Mouse (Mus musculus): ENCODE data around the gene Ptprd. TPM values are rescaled to one million over a fixed set of nuclear protein-coding genes. Genes with fewer than 3 reads are reported as not detected.
A peak's percentile ranks its signal among the peaks of the same experiment; 100 is the strongest.

Gene Ptprd
- polyA plus RNA-seq, 1 experiment = 118 TPM

- DNase-seq (ENCODE audit: low read depth) = no peak
Observed at GRCm38 (mm10) chr4:76415624-76416023, 1796.1 kb downstream of the Ptprd start.

GRCm38 (mm10) chr4:76414591-76414990 is 1797.2 kb downstream of the Ptprd start:
- no peak for DNase-seq (ENCODE audit: low read depth)

More at GRCm38 (mm10) chr4:76415624-76416023, 1796.1 kb downstream of the Ptprd start:
- no peak for TF ChIP-seq CTCF (IDR thresholded peaks at IDR 0.05; ENCODE audit: borderline replicate concordance, extremely low read depth, insufficient read depth, insufficient read length)
- TF ChIP-seq POLR2A (IDR thresholded peaks at IDR 0.05; ENCODE audit: borderline replicate concordance, extremely low read depth, insufficient read depth, insufficient read length, poor library complexity, severe bottlenecking) = no peak

GRCm38 (mm10) chr4:76410053-76410452 is 1801.7 kb downstream of the Ptprd start:
- peak; percentile 51 for DNase-seq (ENCODE audit: low read depth)
- TF ChIP-seq CTCF (IDR thresholded peaks at IDR 0.05; ENCODE audit: borderline replicate concordance, extremely low read depth, insufficient read depth, insufficient read length) (no peak), POLR2A (IDR thresholded peaks at IDR 0.05; ENCODE audit: borderline replicate concordance, extremely low read depth, insufficient read depth, insufficient read length, poor library complexity, severe bottlenecking) (no peak)

More at GRCm38 (mm10) chr4:76414591-76414990, 1797.2 kb downstream of the Ptprd start:
- no peak for TF ChIP-seq CTCF (IDR thresholded peaks at IDR 0.05; ENCODE audit: borderline replicate concordance, extremely low read depth, insufficient read depth, insufficient read length)
- TF ChIP-seq POLR2A (IDR thresholded peaks at IDR 0.05; ENCODE audit: borderline replicate concordance, extremely low read depth, insufficient read depth, insufficient read length, poor library complexity, severe bottlenecking) = no peak

GRCm38 (mm10) chr4:76409159-76409558 is 1802.6 kb downstream of the Ptprd start:
- no peak for DNase-seq (ENCODE audit: low read depth)

GRCm38 (mm10) chr4:76405862-76406454 is 1805.8 kb downstream of the Ptprd start:
- DNase-seq (ENCODE audit: low read depth) = peak; percentile 71
- no peak for TF ChIP-seq CTCF (IDR thresholded peaks at IDR 0.05; ENCODE audit: borderline replicate concordance, extremely low read depth, insufficient read depth, insufficient read length)
- no peak for TF ChIP-seq POLR2A (IDR thresholded peaks at IDR 0.05; ENCODE audit: borderline replicate concordance, extremely low read depth, insufficient read depth, insufficient read length, poor library complexity, severe bottlenecking)

More at GRCm38 (mm10) chr4:76409159-76409558, 1802.6 kb downstream of the Ptprd start:
- TF ChIP-seq POLR2A (IDR thresholded peaks at IDR 0.05; ENCODE audit: borderline replicate concordance, extremely low read depth, insufficient read depth, insufficient read length, poor library complexity, severe bottlenecking) (no peak), CTCF (IDR thresholded peaks at IDR 0.05; ENCODE audit: borderline replicate concordance, extremely low read depth, insufficient read depth, insufficient read length) (no peak)

- TF ChIP-seq CTCF (IDR thresholded peaks at IDR 0.05; ENCODE audit: borderline replicate concordance, extremely low read depth, insufficient read depth, insufficient read length) = no peak
- TF ChIP-seq POLR2A (IDR thresholded peaks at IDR 0.05; ENCODE audit: borderline replicate concordance, extremely low read depth, insufficient read depth, insufficient read length, poor library complexity, severe bottlenecking) = no peak
Observed at GRCm38 (mm10) chr4:76403219-76403618, 1808.5 kb downstream of the Ptprd start.

GRCm38 (mm10) chr4:76387887-76388286 is 1823.9 kb downstream of the Ptprd start:
- no peak for DNase-seq (ENCODE audit: low read depth)
- TF ChIP-seq POLR2A (IDR thresholded peaks at IDR 0.05; ENCODE audit: borderline replicate concordance, extremely low read depth, insufficient read depth, insufficient read length, poor library complexity, severe bottlenecking) (no peak), CTCF (IDR thresholded peaks at IDR 0.05; ENCODE audit: borderline replicate concordance, extremely low read depth, insufficient read depth, insufficient read length) (no peak)

More at GRCm38 (mm10) chr4:76403219-76403618, 1808.5 kb downstream of the Ptprd start:
- no peak for DNase-seq (ENCODE audit: low read depth)

GRCm38 (mm10) chr4:76386978-76387824 is 1824.6 kb downstream of the Ptprd start:
- TF ChIP-seq CTCF (IDR thresholded peaks at IDR 0.05; ENCODE audit: borderline replicate concordance, extremely low read depth, insufficient read depth, insufficient read length) (no peak), POLR2A (IDR thresholded peaks at IDR 0.05; ENCODE audit: borderline replicate concordance, extremely low read depth, insufficient read depth, insufficient read length, poor library complexity, severe bottlenecking) (no peak)
- DNase-seq (ENCODE audit: low read depth) = no peak

- TF ChIP-seq POLR2A (IDR thresholded peaks at IDR 0.05; ENCODE audit: borderline replicate concordance, extremely low read depth, insufficient read depth, insufficient read length, poor library complexity, severe bottlenecking) (no peak), CTCF (IDR thresholded peaks at IDR 0.05; ENCODE audit: borderline replicate concordance, extremely low read depth, insufficient read depth, insufficient read length) (no peak)
- no peak for DNase-seq (ENCODE audit: low read depth)
Observed at GRCm38 (mm10) chr4:76385818-76386217, 1825.9 kb downstream of the Ptprd start.

- peak; percentile 61 for DNase-seq (ENCODE audit: low read depth)
- TF ChIP-seq POLR2A (IDR thresholded peaks at IDR 0.05; ENCODE audit: borderline replicate concordance, extremely low read depth, insufficient read depth, insufficient read length, poor library complexity, severe bottlenecking) (no peak), CTCF (IDR thresholded peaks at IDR 0.05; ENCODE audit: borderline replicate concordance, extremely low read depth, insufficient read depth, insufficient read length) (no peak)
Observed at GRCm38 (mm10) chr4:76380312-76380917, 1831.3 kb downstream of the Ptprd start.
